Mouse (Mus musculus): Measurements from ENCODE around the gene Aco1. TPM values are rescaled to one million over a fixed set of nuclear protein-coding genes. Genes with fewer than 3 reads are reported as not detected.
"Not testable (repeated sequence)": the region's sequence is repeated elsewhere in the genome, so short reads cannot be mapped to it uniquely, and the experiment has no call there.

Aco1 gene
- 10 to 100 TPM; 13.1 to 15.1 TPM for total RNA-seq (2021)
- long read RNA-seq, experiment 1, transcript Aco1-201 (21 exons, 3,832 nt), result major isoform, 31 of 37 reads
- long read RNA-seq, experiment 1, partial matches to known transcripts, result 5 of 37 reads
- long read RNA-seq, experiment 1, other reads (novel, unspliced or antisense), result 1 of 37 reads
- long read RNA-seq, experiment 2, transcript Aco1-201 (21 exons, 3,832 nt), result major isoform, 27 of 28 reads
- long read RNA-seq, experiment 2, partial matches to known transcripts, result 1 of 28 reads
- long read RNA-seq, experiment 2, other reads (novel, unspliced or antisense), result 0 of 28 reads

- DNase-seq (ENCODE audit: low spot score), result peak; percentile 95
These were observed at the start of gene Aco1 for GRCm38 (mm10) chr4:40142743-40143532. Aco1 (plus strand) TSS chr4:40143081.

GRCm38 (mm10) chr4:40094974-40095373, 47.9 kb upstream of the Aco1 start:
- DNase-seq (ENCODE audit: low spot score), result no peak

GRCm38 (mm10) chr4:40102996-40103395, 39.9 kb upstream of the Aco1 start:
- DNase-seq (ENCODE audit: low spot score), result no peak

- no peak for DNase-seq (ENCODE audit: low spot score)
These were observed 36.8 kb upstream of the Aco1 start for GRCm38 (mm10) chr4:40106004-40106536.

GRCm38 (mm10) chr4:40108030-40108429, 34.9 kb upstream of the Aco1 start:
- no peak for DNase-seq (ENCODE audit: low spot score)

GRCm38 (mm10) chr4:40113173-40113572, 29.7 kb upstream of the Aco1 start:
- no peak for DNase-seq (ENCODE audit: low spot score)

GRCm38 (mm10) chr4:40121221-40121620, 21.7 kb upstream of the Aco1 start:
- peak; percentile 19 for DNase-seq (ENCODE audit: low spot score)

GRCm38 (mm10) chr4:40122291-40122690, 20.6 kb upstream of the Aco1 start:
- DNase-seq (ENCODE audit: low spot score), result not testable (repeated sequence)

GRCm38 (mm10) chr4:40134468-40135102, 8.3 kb upstream of the Aco1 start:
- DNase-seq (ENCODE audit: low spot score), result peak; percentile 80

GRCm38 (mm10) chr4:40136519-40136918, 6.4 kb upstream of the Aco1 start:
- DNase-seq (ENCODE audit: low spot score), result no peak

GRCm38 (mm10) chr4:40139663-40140255, 3.1 kb upstream of the Aco1 start:
- DNase-seq (ENCODE audit: low spot score), result no peak

- DNase-seq (ENCODE audit: low spot score), result no peak
These were observed 621 bp downstream of the Aco1 start for GRCm38 (mm10) chr4:40143533-40143871.

- no peak for DNase-seq (ENCODE audit: low spot score)
These were observed 1.7 kb downstream of the Aco1 start for GRCm38 (mm10) chr4:40144543-40144942.

- DNase-seq (ENCODE audit: low spot score), result no peak
These were observed 2.1 kb downstream of the Aco1 start for GRCm38 (mm10) chr4:40144981-40145380.

GRCm38 (mm10) chr4:40148281-40148680, 5.4 kb downstream of the Aco1 start:
- no peak for DNase-seq (ENCODE audit: low spot score)

GRCm38 (mm10) chr4:40150046-40150445, 7.2 kb downstream of the Aco1 start:
- DNase-seq (ENCODE audit: low spot score), result no peak

- DNase-seq (ENCODE audit: low spot score), result no peak
These were observed 9.9 kb downstream of the Aco1 start for GRCm38 (mm10) chr4:40152771-40153170.

- no peak for DNase-seq (ENCODE audit: low spot score)
These were observed 10.6 kb downstream of the Aco1 start for GRCm38 (mm10) chr4:40153500-40153899.

- no peak for DNase-seq (ENCODE audit: low spot score)
These were observed 11.9 kb downstream of the Aco1 start for GRCm38 (mm10) chr4:40154751-40155150.

- DNase-seq (ENCODE audit: low spot score), result no peak
These were observed 12.7 kb downstream of the Aco1 start for GRCm38 (mm10) chr4:40155467-40155999.

GRCm38 (mm10) chr4:40156153-40156552, 13.3 kb downstream of the Aco1 start:
- DNase-seq (ENCODE audit: low spot score), result peak; percentile 45
